Mouse (Mus musculus) layer of hippocampus, postnatal 36 days (tissue): ENCODE data around the gene Snta1. TPM values are rescaled to one million over a fixed set of nuclear protein-coding genes. Genes with fewer than 3 reads are reported as not detected.
A peak's percentile ranks its signal among the peaks of the same experiment; 100 is the strongest.

ENCODE experiments used
- DNase-seq, 2 experiments: peaks; one replicate each; pipeline ENCODE4 v3.0.0; 2022
- total RNA-seq, 2 experiments: library from RNA; stranded (reverse); gene quantifications; 2 replicates each; pipeline ENCODE4 v1.2.3; 2021

Snta1 gene
- total RNA-seq, 2 experiments from 2014 or later = 42.3 to 48.0 TPM

GRCm38 (mm10) chr2:154420942-154421731, 13.2 kb upstream of the Snta1 start:
- peak in 1 of 2 experiments; percentile 22 for DNase-seq

GRCm38 (mm10) chr2:154419631-154420515, 12.0 kb upstream of the Snta1 start:
- no peak for DNase-seq

GRCm38 (mm10) chr2:154418001-154418400, 10.1 kb upstream of the Snta1 start:
- no peak for DNase-seq

GRCm38 (mm10) chr2:154417107-154417506, 9.2 kb upstream of the Snta1 start:
- DNase-seq = peak in 1 of 2 experiments; percentile 59

GRCm38 (mm10) chr2:154412018-154412666, 4.2 kb upstream of the Snta1 start:
- no peak for DNase-seq

- DNase-seq = peak in 1 of 2 experiments; percentile 32
These were observed 2.5 kb upstream of the Snta1 start for GRCm38 (mm10) chr2:154410355-154410754.

- peak in 1 of 2 experiments; percentile 22 for DNase-seq
These were observed 746 bp downstream of the Snta1 start for GRCm38 (mm10) chr2:154407063-154407642.

GRCm38 (mm10) chr2:154405447-154405994, 2.4 kb downstream of the Snta1 start:
- DNase-seq = no peak

- no peak for DNase-seq
These were observed 5.1 kb downstream of the Snta1 start for GRCm38 (mm10) chr2:154402811-154403210.

GRCm38 (mm10) chr2:154401976-154402375, 5.9 kb downstream of the Snta1 start:
- no peak for DNase-seq

GRCm38 (mm10) chr2:154399325-154399724, 8.6 kb downstream of the Snta1 start:
- DNase-seq = peak in 1 of 2 experiments; percentile 59

- no peak for DNase-seq
These were observed 9.6 kb downstream of the Snta1 start for GRCm38 (mm10) chr2:154398267-154398666.

GRCm38 (mm10) chr2:154396529-154396928, 11.4 kb downstream of the Snta1 start:
- no peak for DNase-seq

GRCm38 (mm10) chr2:154394602-154395001, 13.3 kb downstream of the Snta1 start:
- no peak for DNase-seq

- DNase-seq = no peak
These were observed 17.5 kb downstream of the Snta1 start for GRCm38 (mm10) chr2:154390180-154390964.

GRCm38 (mm10) chr2:154379103-154379502, 28.8 kb downstream of the Snta1 start:
- peak; percentile 91 to 92 for DNase-seq

GRCm38 (mm10) chr2:154374807-154375601, 32.9 kb downstream of the Snta1 start:
- peak in 1 of 2 experiments; percentile 57 for DNase-seq

GRCm38 (mm10) chr2:154373961-154374632, 33.8 kb downstream of the Snta1 start:
- DNase-seq = no peak

GRCm38 (mm10) chr2:154372842-154373500, 34.9 kb downstream of the Snta1 start, which contains the start of gene Cdk5rap1:
TSS of gene Cdk5rap1 (minus strand) at chr2:154373010.
- no peak for DNase-seq
